Mouse (Mus musculus) E14TG2a.4 (cell line): ENCODE measurements at regions not wholly inside any gene's neighbourhood (a gene's known extent, or its start where the extent isn't known, plus 50 kb on each side); places are given as distances from the start of the nearest gene placed in this dataset.

Experiments
- CTCF ChIP-seq: conservative IDR thresholded peaks from 2 replicates; pipeline ENCODE4 v1.5.1; 2014; ENCODE audit warnings: low read length
- NANOG ChIP-seq: IDR thresholded peaks from 2 replicates; pipeline ENCODE4 v1.6.1; 2014; ENCODE audit warnings: borderline replicate concordance, low read length, mixed read lengths

- TF ChIP-seq CTCF (peak; percentile 86), NANOG (no peak)
Observed at GRCm38 (mm10) chr3:117061831-117062230, 93.0 kb upstream of the Palmd start.
